In the genomic region with DNA sequence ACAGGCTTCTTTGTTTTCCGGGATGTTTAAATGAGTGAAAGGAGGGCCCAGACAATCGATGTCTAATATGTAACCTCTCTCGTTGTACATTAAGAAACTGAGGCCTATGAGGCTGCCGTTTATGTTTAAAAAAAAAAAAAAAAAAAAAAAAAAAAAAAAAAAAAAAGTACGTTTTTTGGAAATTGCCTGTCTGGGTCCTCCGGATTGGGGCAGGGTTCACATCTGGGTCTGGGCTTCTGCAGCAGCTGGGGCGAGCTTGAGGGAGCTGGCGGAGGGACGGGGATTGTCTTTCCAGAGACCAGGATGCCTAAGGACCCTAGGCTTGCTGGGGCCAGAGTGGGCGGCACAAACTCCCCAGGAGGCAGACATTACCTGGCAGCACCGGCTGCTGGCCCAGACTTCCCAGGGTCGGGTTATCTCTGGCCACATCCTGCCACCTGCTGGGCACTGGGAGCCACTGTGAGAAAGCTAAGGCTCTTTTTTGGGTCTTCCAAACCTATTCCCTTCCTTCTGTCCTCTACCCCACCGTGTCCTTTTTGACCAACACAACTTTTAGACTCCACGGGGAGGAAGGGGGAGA, we compare ENCODE assay signal across 8 mouse cellular contexts. TPM values are rescaled to one million over a fixed set of nuclear protein-coding genes. Genes with fewer than 3 reads are reported as not detected.
A peak's percentile ranks its signal among the peaks of the same experiment; 100 is the strongest.
DNase-seq lines count a peak whose midpoint lies in the region; ATAC-seq and TF ChIP-seq lines count a peak whose summit lies in the region.

No protein-coding gene starts in this region.

- peak overlapping the region; percentile 77 for H3K4me2 ChIP-seq in embryonic facial prominence, embryonic 15.5 days (replicated peaks)
- H3K4me2 ChIP-seq in lung, embryonic 14.5 days, result peak overlapping the region; percentile 73

- ATAC-seq in embryonic facial prominence, embryonic 15.5 days (ENCODE audit: insufficient number of reproducible peaks, low FRiP score, low TSS enrichment, low read depth), result no peak
- ATAC-seq in lung, embryonic 14.5 days (ENCODE audit: insufficient read depth), result peak; percentile 43
- no peak for ATAC-seq in megakaryocyte, adult 5-6 weeks (ENCODE audit: poor library complexity, severe bottlenecking)

- peak overlapping the region; percentile 10; the same call in 1 of the 2 replicates for H3K9ac ChIP-seq in embryonic facial prominence, embryonic 15.5 days
- H3K9ac ChIP-seq in lung, embryonic 14.5 days, result peak overlapping the region; percentile 26; the same call in 1 of the 2 replicates

- H3K27ac ChIP-seq in embryonic facial prominence, embryonic 15.5 days (replicated peaks), result no peak overlapping the region
- no peak overlapping the region for H3K27ac ChIP-seq in lung, embryonic 14.5 days (ENCODE audit: low read depth)

- H3K27me3 ChIP-seq in embryonic facial prominence, embryonic 15.5 days, result peaks cover 31% of the 10 kb centered on the region
- H3K27me3 ChIP-seq in lung, embryonic 14.5 days (ENCODE audit: insufficient read depth, low read length), result peaks cover 18% of the 10 kb centered on the region; the same call in 1 of the 2 replicates

- H3K36me3 ChIP-seq in embryonic facial prominence, embryonic 15.5 days, result no peaks in the 10 kb centered on the region
- H3K36me3 ChIP-seq in lung, embryonic 14.5 days (ENCODE audit: insufficient read depth), result no peaks in the 10 kb centered on the region

- TF ChIP-seq CTCF in lung, embryonic 14.5 days (IDR thresholded peaks at IDR 0.05; ENCODE audit: low read depth), result peak; percentile 75

- WGBS in embryonic facial prominence, embryonic 15.5 days, result 1% methylated on average over 14 of the region's 14 CpGs
- WGBS in lung, embryonic 14.5 days, result 0% methylated on average over 14 of the region's 14 CpGs

- peak; percentile 41 for DNase-seq in ovary, postnatal 36 days (ENCODE audit: low spot score)
- DNase-seq in ovary, adult 18-20 months (ENCODE audit: low spot score), result no peak
- DNase-seq in heart, postnatal 4 days, result peak; percentile 68
- peak; percentile 66 to 81 for DNase-seq in layer of hippocampus, postnatal 10 days (ENCODE audit: low spot score in 2 of 2)
- DNase-seq in lung, embryonic 14.5 days, result peak; percentile 59
- DNase-seq in right cerebral cortex, adult 2 months (ENCODE audit: low spot score in 2 of 2), result peak; percentile 72 to 75

- no peaks in the 10 kb centered on the region for H3K9me3 ChIP-seq in embryonic facial prominence, embryonic 15.5 days (replicated peaks)
- no peaks in the 10 kb centered on the region for H3K9me3 ChIP-seq in lung, embryonic 14.5 days (ENCODE audit: low read depth, low read length)

- H3K4me3 ChIP-seq in embryonic facial prominence, embryonic 15.5 days (replicated peaks), result peak overlapping the region; percentile 46
- H3K4me3 ChIP-seq in lung, embryonic 14.5 days (ENCODE audit: low read depth, low read length), result peak overlapping the region; percentile 38

- H3K4me1 ChIP-seq in embryonic facial prominence, embryonic 15.5 days, result peaks cover 32% of the 10 kb centered on the region
- H3K4me1 ChIP-seq in lung, embryonic 14.5 days (ENCODE audit: insufficient read depth), result no peaks in the 10 kb centered on the region

RNA-seq across cellular contexts. Expression of a gene that starts 0.5 kb away (rescaled TPM):
- 2.5 and 3.3 TPM in 2 replicates for polyA plus RNA-seq in embryonic facial prominence, embryonic 15.5 days (2015; fragmentation: Nextera tagmentation; extraction: Ambion mirVana)
- under 1 TPM; 0.21 to 0.41 TPM for total RNA-seq in heart, postnatal 4 days (2021)
- total RNA-seq in layer of hippocampus, postnatal 10 days (2021), result 10 to 100 TPM in 1 of 2 experiments, 1 to 10 TPM in 1; 8.0 to 10.7 TPM
- polyA plus RNA-seq in lung, embryonic 14.5 days (2014; fragmentation: Nextera tagmentation; extraction: Ambion mirVana), result 0.41 and 0.43 TPM in 2 replicates
- not detected in 2 replicates for total RNA-seq in megakaryocyte, adult 5-6 weeks (2015)
- total RNA-seq in megakaryocyte, adult 5-6 weeks (2017), result not detected in 2 replicates

RNA-seq across cellular contexts. Expression of a gene that starts 17.8 kb away (rescaled TPM):
- polyA plus RNA-seq in embryonic facial prominence, embryonic 15.5 days (2015; fragmentation: Nextera tagmentation; extraction: Ambion mirVana), result 41.4 and 55.6 TPM in 2 replicates
- total RNA-seq in heart, postnatal 4 days (2021), result 1 to 10 TPM; 9.4 to 9.5 TPM
- not detected for total RNA-seq in layer of hippocampus, postnatal 10 days (2021)
- 29.2 and 31.5 TPM in 2 replicates for polyA plus RNA-seq in lung, embryonic 14.5 days (2014; fragmentation: Nextera tagmentation; extraction: Ambion mirVana)
- total RNA-seq in megakaryocyte, adult 5-6 weeks (2015), result not detected in 2 replicates
- total RNA-seq in megakaryocyte, adult 5-6 weeks (2017), result not detected in 2 replicates

Comparison
In these comparisons a context has a peak if more than half of its experiments do, and no peak if none do; other contexts are left out.
1. RNA of a gene that starts 0.5 kb away (total RNA-seq): 8.0 to 10.7 TPM in layer of hippocampus, postnatal 10 days; 0.21 to 0.41 TPM in heart, postnatal 4 days and not detected in megakaryocyte, adult 5-6 weeks; every median in the first group is over 4 times any median in the second.
2. RNA of a gene that starts 17.8 kb away (total RNA-seq): 9.4 to 9.5 TPM in heart, postnatal 4 days; not detected in layer of hippocampus, postnatal 10 days and not detected in megakaryocyte, adult 5-6 weeks; every median in the first group is over 4 times any median in the second.